Mouse (Mus musculus): ENCODE measurements around the gene Atpaf1. TPM values are rescaled to one million over a fixed set of nuclear protein-coding genes. Genes with fewer than 3 reads are reported as not detected.

The Atpaf1 gene
- 0.21 and 0.33 TPM in 2 replicates for polyA plus RNA-seq (2012)

DNA sequence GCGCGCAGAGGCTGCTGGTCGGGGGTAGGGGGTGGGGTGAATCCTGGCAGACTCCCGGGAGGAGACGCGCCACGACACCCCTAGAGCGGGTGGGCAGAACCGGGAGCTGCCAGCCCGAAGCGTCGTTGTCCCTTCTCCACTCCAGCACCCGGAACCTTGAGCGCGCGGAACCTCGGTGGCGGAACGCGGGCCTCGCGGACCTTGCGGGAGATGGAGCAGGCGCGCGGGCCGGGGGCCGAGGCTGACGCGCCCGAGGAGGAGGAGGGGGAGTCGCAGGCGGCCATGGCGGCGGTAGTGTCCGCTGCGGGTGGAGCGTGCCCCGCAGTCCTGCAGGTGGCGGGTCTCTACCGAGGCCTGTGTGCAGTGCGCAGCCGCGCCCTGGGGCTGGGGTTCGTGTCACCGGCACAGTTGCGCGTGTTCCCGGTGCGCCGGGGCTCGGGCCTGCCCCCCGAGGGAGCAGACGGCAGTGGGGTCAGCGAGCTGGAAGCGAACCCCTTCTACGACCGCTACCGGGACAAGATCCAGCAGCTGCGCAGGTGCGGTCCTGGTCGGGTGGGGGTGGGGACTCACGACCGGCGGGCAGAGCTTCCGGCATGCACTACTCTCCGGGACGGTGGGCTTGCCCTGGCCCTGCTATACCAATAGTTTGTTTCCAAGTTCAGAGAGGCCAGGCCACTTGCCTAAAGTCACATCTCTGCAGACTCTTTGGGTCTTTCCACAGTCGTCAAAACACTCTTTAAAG, at the start of gene Atpaf1:
Gene Atpaf1 (plus strand): TSS at position 44 of the 742 bp plus-strand sequence.
- peaks cover 22% of the 10 kb centered on the region for H3K36me3 ChIP-seq (ENCODE audit: control insufficient read depth)
- no peaks in the 10 kb centered on the region for H3K9me3 ChIP-seq (ENCODE audit: control insufficient read depth, low read length)
- H3K4me3 ChIP-seq (replicated peaks), result peak within 1 kb of the TSS; percentile 93
- TF ChIP-seq GATA1 (IDR thresholded peaks at IDR 0.05; ENCODE audit: low read length) (no peak), TAL1 (IDR thresholded peaks at IDR 0.05; ENCODE audit: low read length) (no peak)
- peaks cover 27% of the 10 kb centered on the region for H3K4me1 ChIP-seq (ENCODE audit: control insufficient read depth)
- H3K27me3 ChIP-seq (ENCODE audit: control insufficient read depth), result no peaks in the 10 kb centered on the region

- Histone ChIP-seq H3K4me1 (ENCODE audit: control insufficient read depth) (peaks cover 36% of the 10 kb centered on the region), H3K36me3 (ENCODE audit: control insufficient read depth) (peaks cover 5% of the 10 kb centered on the region), H3K27me3 (ENCODE audit: control insufficient read depth) (peaks cover 8% of the 10 kb centered on the region), H3K9me3 (ENCODE audit: control insufficient read depth, low read length) (no peaks in the 10 kb centered on the region), H3K4me3 (replicated peaks) (no peak overlapping the region)
- no peak for TF ChIP-seq TAL1 (IDR thresholded peaks at IDR 0.05; ENCODE audit: low read length)
These were observed 49.7 kb upstream of the Atpaf1 start for GRCm38 (mm10) chr4:115734867-115735266.

GRCm38 (mm10) chr4:115737551-115738041, 47.0 kb upstream of the Atpaf1 start, which contains the start of gene Efcab14:
Gene Efcab14, plus strand, starts transcription at chr4:115737744.
- peaks cover 32% of the 10 kb centered on the region for H3K36me3 ChIP-seq (ENCODE audit: control insufficient read depth)
- H3K4me1 ChIP-seq (ENCODE audit: control insufficient read depth), result peaks cover 36% of the 10 kb centered on the region

GRCm38 (mm10) chr4:115738481-115738985, 46.1 kb upstream of the Atpaf1 start:
- peaks cover 40% of the 10 kb centered on the region for H3K36me3 ChIP-seq (ENCODE audit: control insufficient read depth)
- peaks cover 38% of the 10 kb centered on the region for H3K4me1 ChIP-seq (ENCODE audit: control insufficient read depth)

More at GRCm38 (mm10) chr4:115737551-115738041, 47.0 kb upstream of the Atpaf1 start, which contains the start of gene Efcab14:
- peak within 1 kb of the TSS; percentile 78 for H3K4me3 ChIP-seq (replicated peaks)
- no peak for TF ChIP-seq GATA1 (IDR thresholded peaks at IDR 0.05; ENCODE audit: low read length)
- TF ChIP-seq TAL1 (IDR thresholded peaks at IDR 0.05; ENCODE audit: low read length), result no peak
- peaks cover 7% of the 10 kb centered on the region for H3K27me3 ChIP-seq (ENCODE audit: control insufficient read depth)
- no peaks in the 10 kb centered on the region for H3K9me3 ChIP-seq (ENCODE audit: control insufficient read depth, low read length)

DNA sequence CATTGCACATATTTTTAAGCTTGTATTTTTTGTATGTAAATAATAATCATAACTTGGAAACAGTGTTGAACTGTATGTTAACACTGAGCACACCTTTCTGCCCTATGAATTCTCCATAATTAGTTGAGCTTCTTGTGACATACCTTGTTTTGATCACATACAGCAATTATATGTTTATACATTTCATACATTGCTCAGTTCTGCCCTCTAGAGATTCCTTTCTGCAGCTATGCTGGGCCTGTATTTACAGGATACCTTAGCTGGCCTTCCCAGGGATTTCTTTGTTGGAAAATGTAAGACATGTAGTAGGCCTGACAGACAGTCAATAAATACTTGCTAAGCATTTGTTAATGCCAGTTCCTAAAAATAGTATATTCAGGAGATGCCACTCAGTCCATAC, 42.0 kb upstream of the Atpaf1 start:
- Histone ChIP-seq H3K9me3 (ENCODE audit: control insufficient read depth, low read length) (no peaks in the 10 kb centered on the region), H3K27me3 (ENCODE audit: control insufficient read depth) (no peaks in the 10 kb centered on the region), H3K4me1 (ENCODE audit: control insufficient read depth) (peaks cover 22% of the 10 kb centered on the region), H3K36me3 (ENCODE audit: control insufficient read depth) (peaks cover 78% of the 10 kb centered on the region), H3K4me3 (replicated peaks) (no peak overlapping the region)
- no peak for TF ChIP-seq GATA1 (IDR thresholded peaks at IDR 0.05; ENCODE audit: low read length)
- TF ChIP-seq TAL1 (IDR thresholded peaks at IDR 0.05; ENCODE audit: low read length), result no peak

More at GRCm38 (mm10) chr4:115738481-115738985, 46.1 kb upstream of the Atpaf1 start:
- Histone ChIP-seq H3K9me3 (ENCODE audit: control insufficient read depth, low read length) (no peaks in the 10 kb centered on the region), H3K4me3 (replicated peaks) (peak overlapping the region; percentile 78), H3K27me3 (ENCODE audit: control insufficient read depth) (peaks cover 4% of the 10 kb centered on the region)
- TF ChIP-seq GATA1 (IDR thresholded peaks at IDR 0.05; ENCODE audit: low read length) (no peak), TAL1 (IDR thresholded peaks at IDR 0.05; ENCODE audit: low read length) (no peak)

GRCm38 (mm10) chr4:115743096-115743495, 41.5 kb upstream of the Atpaf1 start:
- Histone ChIP-seq H3K4me3 (replicated peaks) (no peak overlapping the region), H3K9me3 (ENCODE audit: control insufficient read depth, low read length) (no peaks in the 10 kb centered on the region), H3K27me3 (ENCODE audit: control insufficient read depth) (no peaks in the 10 kb centered on the region), H3K36me3 (ENCODE audit: control insufficient read depth) (peaks cover 83% of the 10 kb centered on the region), H3K4me1 (ENCODE audit: control insufficient read depth) (peaks cover 22% of the 10 kb centered on the region)
- TF ChIP-seq TAL1 (IDR thresholded peaks at IDR 0.05; ENCODE audit: low read length), result no peak
- no peak for TF ChIP-seq GATA1 (IDR thresholded peaks at IDR 0.05; ENCODE audit: low read length)

DNA sequence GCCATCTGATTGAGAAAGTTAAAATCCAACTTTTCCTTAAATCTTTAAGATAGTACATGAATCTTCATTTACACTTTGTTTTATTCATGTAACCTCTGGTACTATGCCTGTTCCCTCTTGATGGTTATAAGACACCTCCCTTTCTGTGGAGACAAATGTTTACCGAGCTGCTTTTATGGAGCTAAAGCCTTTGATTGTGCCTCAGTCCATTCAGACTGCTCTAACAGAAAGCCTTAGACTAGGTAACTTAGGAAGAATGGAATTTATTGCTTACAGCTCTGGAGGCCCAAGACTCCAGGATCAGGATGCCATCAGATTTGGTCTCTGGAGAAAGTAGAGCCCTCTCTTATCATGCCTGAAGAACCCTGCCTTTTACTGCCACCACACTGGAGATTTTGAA, 36.4 kb upstream of the Atpaf1 start:
- Histone ChIP-seq H3K36me3 (ENCODE audit: control insufficient read depth) (peaks cover 88% of the 10 kb centered on the region), H3K27me3 (ENCODE audit: control insufficient read depth) (no peaks in the 10 kb centered on the region), H3K9me3 (ENCODE audit: control insufficient read depth, low read length) (no peaks in the 10 kb centered on the region), H3K4me1 (ENCODE audit: control insufficient read depth) (peaks cover under 1% of the 10 kb centered on the region; the same call in 1 of the 2 replicates), H3K4me3 (replicated peaks) (no peak overlapping the region)
- no peak for TF ChIP-seq GATA1 (IDR thresholded peaks at IDR 0.05; ENCODE audit: low read length)
- TF ChIP-seq TAL1 (IDR thresholded peaks at IDR 0.05; ENCODE audit: low read length), result no peak

DNA sequence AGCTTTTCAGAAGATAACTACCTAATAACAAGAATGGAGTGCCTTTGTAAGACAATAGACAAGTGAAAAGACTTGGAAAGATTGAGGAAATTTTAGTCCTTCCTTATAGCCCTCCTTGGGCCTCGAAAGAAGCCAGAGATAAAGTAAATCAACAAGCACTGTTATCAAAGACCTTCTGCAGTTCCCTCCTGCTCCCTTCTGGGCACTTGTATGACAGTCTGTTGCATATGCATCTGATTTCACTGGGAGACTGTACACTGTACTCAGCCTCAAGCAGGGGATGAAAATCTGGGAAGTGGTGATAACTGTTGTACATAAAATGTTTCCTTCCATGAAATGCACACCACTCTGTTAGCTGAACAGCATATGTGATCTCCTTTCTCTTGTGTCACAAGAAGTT, 35.3 kb upstream of the Atpaf1 start:
- TF ChIP-seq TAL1 (IDR thresholded peaks at IDR 0.05; ENCODE audit: low read length), result no peak
- Histone ChIP-seq H3K36me3 (ENCODE audit: control insufficient read depth) (peaks cover 90% of the 10 kb centered on the region), H3K9me3 (ENCODE audit: control insufficient read depth, low read length) (no peaks in the 10 kb centered on the region), H3K4me1 (ENCODE audit: control insufficient read depth) (no peaks in the 10 kb centered on the region; the same call in 1 of the 2 replicates), H3K4me3 (replicated peaks) (no peak overlapping the region), H3K27me3 (ENCODE audit: control insufficient read depth) (no peaks in the 10 kb centered on the region)

GRCm38 (mm10) chr4:115754101-115754500, 30.5 kb upstream of the Atpaf1 start:
- Histone ChIP-seq H3K4me3 (replicated peaks) (no peak overlapping the region), H3K27me3 (ENCODE audit: control insufficient read depth) (no peaks in the 10 kb centered on the region), H3K4me1 (ENCODE audit: control insufficient read depth) (no peaks in the 10 kb centered on the region), H3K9me3 (ENCODE audit: control insufficient read depth, low read length) (no peaks in the 10 kb centered on the region), H3K36me3 (ENCODE audit: control insufficient read depth) (peaks cover 74% of the 10 kb centered on the region)
- TF ChIP-seq TAL1 (IDR thresholded peaks at IDR 0.05; ENCODE audit: low read length) (no peak), GATA1 (IDR thresholded peaks at IDR 0.05; ENCODE audit: low read length) (no peak)

All from erythroblast, embryonic 14.5 days (primary cell).